Mouse (Mus musculus): ENCODE data around the gene Carhsp1.

DNA sequence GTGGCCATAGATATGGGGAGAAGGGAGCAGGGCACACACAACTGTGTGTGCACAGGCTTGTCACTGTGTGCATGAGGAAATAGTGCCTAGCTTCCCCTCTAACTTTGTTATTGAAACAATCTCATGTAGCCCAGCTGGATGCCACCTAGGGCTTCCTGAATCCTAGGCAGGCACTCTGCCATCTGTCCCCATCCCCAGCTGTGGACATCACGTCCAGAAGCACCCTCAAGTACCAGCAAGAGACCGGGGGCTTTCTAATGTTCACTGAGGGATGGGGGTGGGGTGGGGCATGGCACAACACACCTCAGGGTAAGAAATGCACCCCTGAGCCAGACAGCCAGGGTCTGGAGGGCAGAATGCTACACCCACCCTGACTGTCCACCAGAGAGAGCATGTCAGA is 3.6 kb downstream of the Carhsp1 start:
- TF ChIP-seq CTCF (conservative IDR thresholded peaks at IDR 0.05; ENCODE audit: insufficient read depth, insufficient read length, low read depth, low read length): no peak
- no peak for TF ChIP-seq POLR2A (IDR thresholded peaks at IDR 0.05; ENCODE audit: low read depth, low read length)
